Mouse (Mus musculus) embryonic facial prominence, embryonic 10.5 days (tissue): Measurements from ENCODE around the gene Otof. TPM values are rescaled to one million over a fixed set of nuclear protein-coding genes. Genes with fewer than 3 reads are reported as not detected.
A peak's percentile ranks its signal among the peaks of the same experiment; 100 is the strongest.

ENCODE experiments used
- DNase-seq: peaks from one replicate; pipeline ENCODE4 v3.0.0-alpha.2; 2017; ENCODE audit warnings: low spot score
- H3K27ac ChIP-seq: fragments of 300-500 bp; sonication (generic); replicated peaks from 2 replicates; pipeline ENCODE4 v1.5.1; 2016; ENCODE audit warnings: mild to moderate bottlenecking
- H3K27me3 ChIP-seq: fragments of 300-500 bp; sonication (generic); replicated peaks from 2 replicates; pipeline ENCODE4 v1.6.1; 2016; ENCODE audit warnings: low read depth, mild to moderate bottlenecking; ENCODE audit not compliant: poor library complexity, severe bottlenecking
- H3K36me3 ChIP-seq: fragments of 300-500 bp; sonication (generic); replicated peaks from 2 replicates; pipeline ENCODE4 v1.6.1; 2016; ENCODE audit warnings: mild to moderate bottlenecking, moderate library complexity
- H3K4me1 ChIP-seq: fragments of 300-500 bp; sonication (generic); 2 replicates; pipeline ENCODE4 v1.6.1; 2016
- H3K4me3 ChIP-seq: fragments of 300-500 bp; sonication (generic); 2 replicates; pipeline ENCODE4 v1.5.1; 2016; ENCODE audit warnings: mild to moderate bottlenecking, moderate library complexity
- H3K9me3 ChIP-seq: fragments of 300-500 bp; sonication (generic); 2 replicates; pipeline ENCODE4 v1.6.1; 2016; ENCODE audit warnings: mild to moderate bottlenecking
- WGBS: fragments of 180-500 bp; shearing (Covaris S2); methylation state at CpG from one replicate; pipeline ENCODE4 v1.1.7; 2016; 5-methylcytosine and 5-hydroxymethylcytosine counted together
- polyA plus RNA-seq: library from polyadenylated mRNA; unstranded; fragments of >200 nt; fragmentation: Nextera tagmentation; extraction: Ambion mirVana; gene quantifications from 2 replicates; pipeline ENCODE4 v1.2.1, GENCODE M21; 2016

The Otof gene
- polyA plus RNA-seq, 1 experiment from 2014 or later: 0.05 TPM

GRCm38 (mm10) chr5:30356647-30357046, 105.1 kb downstream of the Otof start:
- no peaks in the 10 kb centered on the region for H3K36me3 ChIP-seq
- DNase-seq: no peak
- H3K27ac ChIP-seq: no peak overlapping the region
- H3K9me3 ChIP-seq: no peaks in the 10 kb centered on the region
- H3K4me3 ChIP-seq: no peak overlapping the region
- WGBS: 78% methylated on average over 7 of the region's 7 CpGs
- no peaks in the 10 kb centered on the region for H3K27me3 ChIP-seq
- H3K4me1 ChIP-seq: no peaks in the 10 kb centered on the region

- Histone ChIP-seq H3K27me3 (no peaks in the 10 kb centered on the region), H3K4me1 (no peaks in the 10 kb centered on the region), H3K4me3 (no peak overlapping the region), H3K36me3 (no peaks in the 10 kb centered on the region), H3K9me3 (no peaks in the 10 kb centered on the region), H3K27ac (no peak overlapping the region)
- WGBS: 89% methylated on average over 14 of the region's 14 CpGs
- DNase-seq: no peak
These were observed 106.1 kb downstream of the Otof start for GRCm38 (mm10) chr5:30355559-30356159.

- Histone ChIP-seq H3K27ac (no peak overlapping the region), H3K27me3 (no peaks in the 10 kb centered on the region), H3K4me1 (no peaks in the 10 kb centered on the region), H3K4me3 (no peak overlapping the region), H3K36me3 (no peaks in the 10 kb centered on the region), H3K9me3 (no peaks in the 10 kb centered on the region)
- DNase-seq: no peak
- WGBS: 92% methylated on average over 7 of the region's 7 CpGs
These were observed 106.6 kb downstream of the Otof start for GRCm38 (mm10) chr5:30355114-30355513.

DNA sequence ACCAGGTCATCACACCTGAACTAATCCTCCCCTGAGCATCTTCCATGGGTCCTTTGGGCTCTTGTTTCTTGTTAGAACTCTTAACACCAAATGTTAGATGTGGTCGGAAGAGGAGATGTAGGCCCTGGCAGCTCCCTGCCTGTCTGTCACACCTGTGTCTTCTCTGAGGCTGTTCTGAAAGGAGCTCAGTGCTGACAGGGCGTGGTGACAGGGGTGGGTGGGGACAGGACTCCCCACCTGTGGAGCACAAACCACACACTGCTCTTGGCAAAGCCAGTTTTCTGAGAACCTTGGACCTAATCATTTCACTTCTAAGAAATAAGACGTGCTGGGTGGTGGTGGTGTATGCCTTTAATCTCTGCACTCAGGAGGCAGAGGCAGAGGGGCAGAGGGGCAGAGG, 108.1 kb downstream of the Otof start:
- Histone ChIP-seq H3K27ac (no peak overlapping the region), H3K4me3 (no peak overlapping the region), H3K36me3 (no peaks in the 10 kb centered on the region), H3K9me3 (no peaks in the 10 kb centered on the region), H3K4me1 (no peaks in the 10 kb centered on the region), H3K27me3 (no peaks in the 10 kb centered on the region)
- no peak for DNase-seq
- 67% methylated on average over 3 of the region's 3 CpGs for WGBS

GRCm38 (mm10) chr5:30343886-30344285, 117.8 kb downstream of the Otof start:
- Histone ChIP-seq H3K36me3 (no peaks in the 10 kb centered on the region), H3K27ac (no peak overlapping the region), H3K27me3 (peaks cover 26% of the 10 kb centered on the region), H3K4me1 (peaks cover 8% of the 10 kb centered on the region), H3K4me3 (no peak overlapping the region), H3K9me3 (no peaks in the 10 kb centered on the region)
- WGBS: 80% methylated on average over 5 of the region's 5 CpGs
- no peak for DNase-seq

DNA sequence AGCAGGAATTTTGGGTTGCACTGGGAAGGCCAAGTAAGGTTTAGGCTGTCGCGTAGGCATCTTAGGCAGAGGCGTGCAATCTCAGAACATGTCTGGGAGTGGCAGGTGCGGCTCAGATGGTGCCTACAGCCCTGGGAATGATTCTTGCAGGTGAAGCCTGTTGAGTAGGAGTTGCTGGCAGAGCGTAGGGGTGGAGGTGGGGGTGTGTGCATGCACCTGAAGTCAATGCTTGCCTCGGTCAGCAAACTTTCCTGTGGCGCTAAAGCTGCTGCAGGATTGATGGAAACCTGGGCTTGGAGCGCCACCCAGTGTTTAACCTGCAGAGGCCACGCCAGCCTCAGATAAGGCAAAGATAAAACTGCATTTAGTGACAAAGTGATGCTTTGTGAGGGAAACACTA, 118.6 kb downstream of the Otof start:
- peak overlapping the region; percentile 46 for H3K4me3 ChIP-seq
- H3K27ac ChIP-seq: no peak overlapping the region
- peaks cover 26% of the 10 kb centered on the region for H3K27me3 ChIP-seq
- H3K9me3 ChIP-seq: no peaks in the 10 kb centered on the region
- DNase-seq: peak; percentile 81
- peaks cover 8% of the 10 kb centered on the region for H3K4me1 ChIP-seq
- H3K36me3 ChIP-seq: no peaks in the 10 kb centered on the region
- 4% methylated on average over 9 of the region's 9 CpGs for WGBS

GRCm38 (mm10) chr5:30342601-30343015, 119.1 kb downstream of the Otof start:
- peak overlapping the region; percentile 46 for H3K4me3 ChIP-seq
- peaks cover 8% of the 10 kb centered on the region for H3K4me1 ChIP-seq
- peaks cover 26% of the 10 kb centered on the region for H3K27me3 ChIP-seq
- no peaks in the 10 kb centered on the region for H3K36me3 ChIP-seq
- WGBS: 8% methylated on average over 17 of the region's 17 CpGs
- no peaks in the 10 kb centered on the region for H3K9me3 ChIP-seq
- H3K27ac ChIP-seq: no peak overlapping the region; the same call in 1 of the 2 replicates
- peak; percentile 34 for DNase-seq

GRCm38 (mm10) chr5:30341601-30342365, 119.9 kb downstream of the Otof start:
- Histone ChIP-seq H3K36me3 (no peaks in the 10 kb centered on the region), H3K4me3 (no peak overlapping the region), H3K9me3 (no peaks in the 10 kb centered on the region), H3K27me3 (peaks cover 26% of the 10 kb centered on the region), H3K27ac (no peak overlapping the region), H3K4me1 (peaks cover 8% of the 10 kb centered on the region)
- no peak for DNase-seq
- 82% methylated on average over 11 of the region's 11 CpGs for WGBS

DNA sequence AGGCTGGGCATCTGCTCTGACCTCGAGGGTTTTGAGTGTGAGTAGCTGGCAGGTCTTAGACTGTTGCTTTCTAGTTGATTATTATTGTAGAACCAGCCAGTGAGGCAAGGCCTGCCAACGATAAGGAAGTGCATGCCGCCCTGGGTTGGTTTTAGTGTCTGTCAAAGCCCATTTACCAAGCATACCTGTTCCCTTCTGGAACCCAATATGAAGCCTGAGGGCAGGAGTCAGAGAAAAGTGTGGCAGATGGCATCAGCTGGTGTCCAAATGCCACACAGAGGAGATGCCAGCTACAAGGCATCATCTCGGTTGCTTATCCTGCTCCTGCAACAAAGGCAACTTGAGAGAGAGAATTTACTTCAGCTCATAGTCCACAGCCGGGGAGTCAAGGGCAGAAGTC, 120.9 kb downstream of the Otof start:
- H3K27ac ChIP-seq: no peak overlapping the region
- no peak overlapping the region for H3K4me3 ChIP-seq
- no peaks in the 10 kb centered on the region for H3K9me3 ChIP-seq
- no peaks in the 10 kb centered on the region for H3K36me3 ChIP-seq
- peaks cover 8% of the 10 kb centered on the region for H3K4me1 ChIP-seq
- H3K27me3 ChIP-seq: peaks cover 26% of the 10 kb centered on the region
- 83% methylated on average over 5 of the region's 5 CpGs for WGBS
- DNase-seq: no peak

Other genes starting within 250 kb of the Otof start
- 21.0 and 21.7 TPM in 2 replicates for gene Selenoi, start 229.4 kb downstream of the Otof start, polyA plus RNA-seq
- gene Drc1, start 180.5 kb downstream of the Otof start, polyA plus RNA-seq: 0.22 and 0.25 TPM in 2 replicates
- gene 1700001C02Rik, start 4.1 kb upstream of the Otof start, polyA plus RNA-seq: not detected in 2 replicates
- gene Cib4, start 83.9 kb upstream of the Otof start, polyA plus RNA-seq: not detected in 2 replicates
- 0.26 and 0.35 TPM in 2 replicates for gene Kcnk3, start 126.2 kb upstream of the Otof start, polyA plus RNA-seq
- 24.3 and 24.4 TPM in 2 replicates for gene Slc35f6, start 186.0 kb upstream of the Otof start, polyA plus RNA-seq
- 458 and 467 TPM in 2 replicates for gene Cenpa, start 204.8 kb upstream of the Otof start, polyA plus RNA-seq
- gene Dpysl5, start 249.6 kb upstream of the Otof start, polyA plus RNA-seq: 32.8 and 39.6 TPM in 2 replicates